Comparison of ENCODE assay signal across 20 mouse cellular contexts in the genomic region with DNA sequence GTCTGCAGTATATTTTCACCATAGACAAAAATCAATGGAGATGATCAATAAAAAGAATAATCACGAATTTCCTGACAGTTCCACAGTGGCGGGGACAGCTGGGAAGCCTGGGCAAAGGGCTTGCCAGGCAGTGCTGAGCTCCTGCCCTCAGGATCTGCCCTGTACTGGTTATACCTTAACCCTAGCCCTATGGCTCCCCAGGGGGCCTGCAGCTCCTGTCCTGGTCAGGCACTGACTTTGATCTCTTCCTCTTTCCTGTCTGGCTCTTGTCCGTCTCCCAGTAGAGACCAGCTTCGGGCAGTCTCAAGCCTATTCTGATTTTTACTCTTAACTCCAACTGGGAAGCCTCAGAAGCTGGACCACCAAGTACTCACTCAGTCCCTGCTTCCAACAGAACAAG. TPM values are rescaled to one million over a fixed set of nuclear protein-coding genes. Genes with fewer than 3 reads are reported as not detected.
DNase-seq lines count a peak whose midpoint lies in the region; ATAC-seq and TF ChIP-seq lines count a peak whose summit lies in the region.
"Had no signal": no experiment of that assay in that cellular context is flagged by ENCODE, and none has a peak within 500 bp of the region (broad histone marks: within the 10 kb centered on the region; RNA-seq: fewer than 3 reads in every experiment).

No protein-coding gene starts in this region.

- no peak overlapping the region for H3K9ac ChIP-seq in lung, embryonic 15.5 days
- H3K9ac ChIP-seq in kidney, embryonic 16.5 days (replicated peaks; ENCODE audit: low read length): no peak overlapping the region
- no peak overlapping the region for H3K9ac ChIP-seq in stomach, postnatal 0 days (ENCODE audit: low read length)
- H3K9ac ChIP-seq: embryonic facial prominence, embryonic 13.5 days; forebrain, embryonic 13.5 days; forebrain, postnatal 0 days; heart, embryonic 13.5 days; hindbrain, embryonic 15.5 days had no signal

- H3K4me1 ChIP-seq in lung, embryonic 15.5 days: peaks cover 5% of the 10 kb centered on the region; the same call in 1 of the 2 replicates
- peaks cover 6% of the 10 kb centered on the region for H3K4me1 ChIP-seq in kidney, adult 2 months (ENCODE audit: control insufficient read depth, insufficient read depth, low read length)
- H3K4me1 ChIP-seq in kidney, embryonic 16.5 days (ENCODE audit: insufficient read depth, low read length): no peaks in the 10 kb centered on the region
- H3K4me1 ChIP-seq in stomach, postnatal 0 days (replicated peaks; ENCODE audit: control insufficient read depth, insufficient read depth): no peaks in the 10 kb centered on the region; the same call in 1 of the 2 replicates
- peaks cover 33% of the 10 kb centered on the region for H3K4me1 ChIP-seq in forebrain, embryonic 10.5 days

- H3K27me3 ChIP-seq in lung, embryonic 15.5 days: peaks cover 12% of the 10 kb centered on the region; the same call in 1 of the 2 replicates
- H3K27me3 ChIP-seq in kidney, adult 2 months (replicated peaks; ENCODE audit: control insufficient read depth, insufficient read depth, low read length): no peaks in the 10 kb centered on the region
- H3K27me3 ChIP-seq in kidney, embryonic 16.5 days (ENCODE audit: insufficient read depth, low read length): peaks cover 5% of the 10 kb centered on the region; the same call in 1 of the 2 replicates
- H3K27me3 ChIP-seq in stomach, postnatal 0 days (ENCODE audit: control insufficient read depth, insufficient read depth, low read length): no peaks in the 10 kb centered on the region
- peaks cover 34% of the 10 kb centered on the region for H3K27me3 ChIP-seq in forebrain, embryonic 10.5 days (ENCODE audit: poor library complexity, severe bottlenecking)
- H3K27me3 ChIP-seq: forebrain, embryonic 13.5 days; hindbrain, embryonic 15.5 days had no signal

- peak overlapping the region; percentile 33; the same call in 1 of the 2 replicates for H3K27ac ChIP-seq in lung, embryonic 15.5 days
- no peak overlapping the region for H3K27ac ChIP-seq in kidney, adult 2 months (ENCODE audit: insufficient read depth, low read depth, low read length)
- H3K27ac ChIP-seq in kidney, embryonic 16.5 days (ENCODE audit: low read length): no peak overlapping the region
- H3K27ac ChIP-seq in stomach, postnatal 0 days (replicated peaks): no peak overlapping the region
- H3K27ac ChIP-seq in forebrain, embryonic 10.5 days: no peak overlapping the region
- H3K27ac ChIP-seq: embryonic facial prominence, embryonic 13.5 days; forebrain, embryonic 13.5 days; heart, embryonic 13.5 days; hindbrain, embryonic 15.5 days had no signal

- no peaks in the 10 kb centered on the region for H3K36me3 ChIP-seq in lung, embryonic 15.5 days
- no peaks in the 10 kb centered on the region for H3K36me3 ChIP-seq in kidney, adult 2 months (ENCODE audit: control insufficient read depth, insufficient read depth, low read length)
- no peaks in the 10 kb centered on the region for H3K36me3 ChIP-seq in kidney, embryonic 16.5 days (ENCODE audit: insufficient read depth, low read length)
- no peaks in the 10 kb centered on the region for H3K36me3 ChIP-seq in stomach, postnatal 0 days (ENCODE audit: control insufficient read depth, insufficient read depth, low read length)
- H3K36me3 ChIP-seq in forebrain, embryonic 10.5 days (replicated peaks): no peaks in the 10 kb centered on the region
- H3K36me3 ChIP-seq: embryonic facial prominence, embryonic 13.5 days; heart, embryonic 13.5 days; hindbrain, embryonic 15.5 days had no signal

- no peaks in the 10 kb centered on the region for H3K9me3 ChIP-seq in lung, embryonic 15.5 days
- no peaks in the 10 kb centered on the region for H3K9me3 ChIP-seq in kidney, embryonic 16.5 days (ENCODE audit: low read length)
- H3K9me3 ChIP-seq in stomach, postnatal 0 days (ENCODE audit: control insufficient read depth, low read length): no peaks in the 10 kb centered on the region
- H3K9me3 ChIP-seq in forebrain, embryonic 10.5 days: no peaks in the 10 kb centered on the region
- H3K9me3 ChIP-seq: embryonic facial prominence, embryonic 13.5 days; forebrain, embryonic 13.5 days; hindbrain, embryonic 15.5 days had no signal

- TF ChIP-seq EP300 in stomach, postnatal 0 days (optimal IDR thresholded peaks at IDR 0.05): no peak

- DNase-seq in lung, postnatal 36 days: no peak
- peak; percentile 78 for DNase-seq in kidney, adult 2 months
- DNase-seq in kidney, postnatal 25 days: peak; percentile 50 to 86
- no peak for DNase-seq in stomach, postnatal 0 days (ENCODE audit: low spot score)
- DNase-seq in forebrain, embryonic 10.5 days (ENCODE audit: extremely low spot score, low spot score): no peak
- DNase-seq in thymus, postnatal 10 days (ENCODE audit: low spot score in 2 of 2): no peak
- DNase-seq: adrenal gland, adult 2 months; adrenal gland, postnatal 25 days; cerebellum, adult 18-20 months; cerebellum, adult 9-11 months; cerebellum, postnatal 36 days; forebrain, postnatal 0 days; gastrocnemius, postnatal 14 days; heart, postnatal 36 days had no signal

- TF ChIP-seq POLR2A in kidney, adult 2 months (IDR thresholded peaks at IDR 0.05; ENCODE audit: low read depth, low read length): no peak

- H3K4me3 ChIP-seq in lung, embryonic 15.5 days: no peak overlapping the region
- no peak overlapping the region for H3K4me3 ChIP-seq in kidney, adult 2 months (ENCODE audit: insufficient read depth, low read depth, low read length)
- H3K4me3 ChIP-seq in kidney, embryonic 16.5 days (ENCODE audit: low read length): no peak overlapping the region
- H3K4me3 ChIP-seq in stomach, postnatal 0 days (ENCODE audit: low read depth, low read length): no peak overlapping the region
- no peak overlapping the region for H3K4me3 ChIP-seq in forebrain, embryonic 10.5 days
- H3K4me3 ChIP-seq: embryonic facial prominence, embryonic 13.5 days; forebrain, embryonic 13.5 days; heart, embryonic 13.5 days; hindbrain, embryonic 15.5 days had no signal

- ATAC-seq in lung, embryonic 15.5 days (ENCODE audit: borderline replicate concordance, extremely low read depth, low FRiP score, low TSS enrichment): no peak
- peak; percentile 57; the same call in 1 of the 2 replicates for ATAC-seq in kidney, embryonic 16.5 days (ENCODE audit: low FRiP score, low TSS enrichment)
- no peak for ATAC-seq in stomach, postnatal 0 days (ENCODE audit: low FRiP score, low TSS enrichment)
- ATAC-seq: forebrain, embryonic 13.5 days; forebrain, postnatal 0 days had no signal

- H3K4me2 ChIP-seq in lung, embryonic 15.5 days: no peak overlapping the region
- no peak overlapping the region for H3K4me2 ChIP-seq in kidney, embryonic 16.5 days (replicated peaks; ENCODE audit: low read depth, low read length)
- H3K4me2 ChIP-seq in stomach, postnatal 0 days (replicated peaks; ENCODE audit: low read depth): no peak overlapping the region
- H3K4me2 ChIP-seq: embryonic facial prominence, embryonic 13.5 days; forebrain, embryonic 13.5 days; heart, embryonic 13.5 days; hindbrain, embryonic 15.5 days had no signal

- 66% methylated on average over 4 of the region's 4 CpGs for WGBS in lung, embryonic 15.5 days
- WGBS in kidney, adult 2 months: 46% methylated on average over 4 of the region's 4 CpGs
- WGBS in kidney, embryonic 16.5 days: 74% methylated on average over 4 of the region's 4 CpGs
- WGBS in stomach, postnatal 0 days: 76% methylated on average over 4 of the region's 4 CpGs
- 77% methylated on average over 4 of the region's 4 CpGs for WGBS in forebrain, embryonic 10.5 days

- TF ChIP-seq CTCF in kidney, adult 2 months (conservative IDR thresholded peaks at IDR 0.05; ENCODE audit: insufficient read depth, insufficient read length, low read depth, low read length): no peak
- TF ChIP-seq CTCF in stomach, postnatal 0 days (IDR thresholded peaks at IDR 0.05; ENCODE audit: low read depth): no peak

RNA-seq across cellular contexts. Expression of gene Bmper, which starts 22.0 kb away (rescaled TPM):
- 26.5 and 28.3 TPM in 2 replicates for polyA plus RNA-seq in lung, embryonic 15.5 days (2015; fragmentation: Nextera tagmentation; extraction: Ambion mirVana)
- 0.27 and 0.30 TPM in 2 replicates for polyA plus RNA-seq in kidney, adult 2 months (2012; rRNA removed)
- 20.3 and 21.0 TPM in 2 replicates for polyA plus RNA-seq in kidney, embryonic 16.5 days (2015; fragmentation: Nextera tagmentation; extraction: Ambion mirVana)
- 2.8 and 4.0 TPM in 2 replicates for polyA plus RNA-seq in stomach, postnatal 0 days (2015; fragmentation: Nextera tagmentation; extraction: Ambion mirVana)
- 4.1 and 5.1 TPM in 2 replicates for polyA plus RNA-seq in forebrain, embryonic 10.5 days (2016; fragmentation: Nextera tagmentation; extraction: Ambion mirVana)

Comparison
In these comparisons a context has a peak if more than half of its experiments do, and no peak if none do; other contexts are left out.
1. DNase-seq: peak in kidney, adult 2 months (single experiment) and kidney, postnatal 25 days (2 of 2); none in lung, postnatal 36 days (single experiment), stomach, postnatal 0 days (single experiment), forebrain, embryonic 10.5 days (single experiment) and thymus, postnatal 10 days (0 of 2).